Mouse (Mus musculus): ENCODE measurements around the gene Sult2b1. TPM values are rescaled to one million over a fixed set of nuclear protein-coding genes. Genes with fewer than 3 reads are reported as not detected.

The Sult2b1 gene
- polyA plus RNA-seq, 2 experiments: 0.35 to 0.43 TPM

DNA sequence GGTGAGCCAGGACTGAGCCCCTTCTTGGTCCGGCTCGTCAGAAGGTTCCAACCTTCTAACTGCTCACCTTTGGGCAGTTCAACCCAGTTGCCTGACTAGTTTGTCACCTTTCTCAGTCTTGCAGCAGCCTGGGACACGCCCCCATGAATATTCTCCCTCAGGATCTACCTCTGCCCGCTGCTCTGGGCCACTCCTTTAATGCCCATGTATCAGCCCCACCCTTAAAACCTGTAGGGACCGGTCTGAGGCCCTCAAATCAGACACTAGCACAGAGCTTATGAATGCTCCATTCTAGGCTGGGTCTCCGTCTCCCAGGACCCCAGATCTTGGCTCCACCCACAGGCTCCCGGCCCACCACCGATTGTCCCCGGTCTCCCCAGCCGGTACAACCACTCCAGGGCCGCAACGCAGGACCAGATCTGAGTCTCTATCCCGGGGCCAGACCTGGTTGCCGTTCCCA is 69.8 kb downstream of the Sult2b1 start:
- TF ChIP-seq CTCF (IDR thresholded peaks at IDR 0.05; ENCODE audit: low read depth) (no peak), EP300 (IDR thresholded peaks at IDR 0.05; ENCODE audit: low read depth) (no peak)
- Histone ChIP-seq H3K9ac (replicated peaks) (peak overlapping the region; percentile 56; the same call in 1 of the 2 replicates), H3K9me3 (ENCODE audit: control insufficient read depth, low read length) (no peaks in the 10 kb centered on the region), H3K27ac (peak overlapping the region; percentile 5), H3K4me3 (ENCODE audit: insufficient read depth in 1 of 2, low read depth in 2 of 2, low read length in 2 of 2) (peak overlapping the region; percentile 66 to 90), H3K27me3 (ENCODE audit: control insufficient read depth, insufficient read depth, low read length) (no peaks in the 10 kb centered on the region), H3K36me3 (replicated peaks; ENCODE audit: control insufficient read depth, insufficient read depth, low read depth) (peaks cover 21% of the 10 kb centered on the region), H3K4me1 (replicated peaks; ENCODE audit: control insufficient read depth in 2 of 2, insufficient read depth in 2 of 2, low read length in 1 of 2) (peaks cover 21 to 23% of the 10 kb centered on the region in 2 experiments), H3K4me2 (ENCODE audit: low read depth) (peak overlapping the region; percentile 81)
- DNase-seq (ENCODE audit: low read depth in 3 of 3, low spot score in 3 of 3) (peak in 2 of 3 experiments; percentile 52 to 66), ATAC-seq (ENCODE audit: insufficient read depth) (peak; percentile 57)
- WGBS (ENCODE audit: insufficient replicate concordance): 11% methylated on average over 14 of the region's 14 CpGs

DNA sequence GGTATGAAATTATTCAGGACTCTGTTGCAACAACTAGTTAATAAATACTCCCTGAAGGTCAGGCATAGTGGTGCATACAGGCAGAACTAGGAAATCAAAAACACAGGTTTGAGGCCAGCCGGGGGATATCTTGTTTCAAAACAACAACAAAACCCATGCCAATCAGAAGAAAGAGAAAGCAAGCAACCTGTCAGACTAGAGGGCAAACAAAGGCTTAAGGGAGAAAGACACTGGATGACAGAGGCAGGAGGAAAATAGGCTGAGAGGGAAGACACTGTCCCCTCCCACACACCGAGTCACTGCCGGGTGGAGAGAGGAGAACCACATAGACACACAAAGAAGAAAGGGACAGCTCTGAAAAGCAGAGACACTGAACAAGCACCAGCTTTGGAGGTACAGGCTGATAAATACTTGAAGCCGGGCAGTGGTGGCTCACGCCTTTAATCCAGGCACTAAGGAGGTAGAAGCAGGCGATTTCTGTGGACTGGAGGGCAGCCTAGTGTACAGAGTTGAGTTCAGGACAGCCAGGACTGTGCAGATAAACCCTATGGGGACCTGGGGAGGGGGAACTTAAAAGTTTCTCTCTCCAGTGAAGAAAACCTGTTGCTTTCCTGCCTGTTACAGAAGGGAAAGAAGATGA is 70.5 kb downstream of the Sult2b1 start:
- TF ChIP-seq CTCF (IDR thresholded peaks at IDR 0.05; ENCODE audit: low read depth) (no peak), EP300 (IDR thresholded peaks at IDR 0.05; ENCODE audit: low read depth) (no peak)
- no peaks in the 10 kb centered on the region for H3K9me3 ChIP-seq (ENCODE audit: control insufficient read depth, low read length)
- ATAC-seq (ENCODE audit: insufficient read depth) (no peak), DNase-seq (ENCODE audit: low read depth in 3 of 3, low spot score in 3 of 3) (no peak)
- peaks cover 14% of the 10 kb centered on the region for H3K36me3 ChIP-seq (replicated peaks; ENCODE audit: control insufficient read depth, insufficient read depth, low read depth)
- WGBS (ENCODE audit: insufficient replicate concordance): 77% methylated on average over 6 of the region's 6 CpGs
- H3K27me3 ChIP-seq (ENCODE audit: control insufficient read depth, insufficient read depth, low read length): no peaks in the 10 kb centered on the region
- no peak overlapping the region; the same call in 1 of the 2 replicates for H3K9ac ChIP-seq (replicated peaks)
- H3K4me2 ChIP-seq (ENCODE audit: low read depth): peak overlapping the region; percentile 81
- peak overlapping the region in 1 of 2 experiments; percentile 90; a peak in 1 of 4 replicates for H3K4me3 ChIP-seq (ENCODE audit: insufficient read depth in 1 of 2, low read depth in 2 of 2, low read length in 2 of 2)
- H3K27ac ChIP-seq: no peak overlapping the region
- H3K4me1 ChIP-seq (replicated peaks; ENCODE audit: control insufficient read depth in 2 of 2, insufficient read depth in 2 of 2, low read length in 1 of 2): peaks cover 18 to 21% of the 10 kb centered on the region in 2 experiments

GRCm38 (mm10) chr7:45713396-45713795 is 71.1 kb downstream of the Sult2b1 start:
- H3K27ac ChIP-seq: no peak overlapping the region
- no peak overlapping the region for H3K4me3 ChIP-seq (ENCODE audit: insufficient read depth in 1 of 2, low read depth in 2 of 2, low read length in 2 of 2)
- no peak for TF ChIP-seq EP300 (IDR thresholded peaks at IDR 0.05; ENCODE audit: low read depth)
- H3K4me2 ChIP-seq (ENCODE audit: low read depth): no peak overlapping the region
- H3K4me1 ChIP-seq (replicated peaks; ENCODE audit: control insufficient read depth in 2 of 2, insufficient read depth in 2 of 2, low read length in 1 of 2): peaks cover 18 to 20% of the 10 kb centered on the region in 2 experiments
- 88% methylated on average over 16 of the region's 16 CpGs for WGBS (ENCODE audit: insufficient replicate concordance)
- no peak overlapping the region for H3K9ac ChIP-seq (replicated peaks)
- DNase-seq (ENCODE audit: low read depth in 3 of 3, low spot score in 3 of 3) (no peak), ATAC-seq (ENCODE audit: insufficient read depth) (no peak)
- peaks cover 12% of the 10 kb centered on the region for H3K36me3 ChIP-seq (replicated peaks; ENCODE audit: control insufficient read depth, insufficient read depth, low read depth)
- no peaks in the 10 kb centered on the region for H3K27me3 ChIP-seq (ENCODE audit: control insufficient read depth, insufficient read depth, low read length)
- no peaks in the 10 kb centered on the region for H3K9me3 ChIP-seq (ENCODE audit: control insufficient read depth, low read length)

DNA sequence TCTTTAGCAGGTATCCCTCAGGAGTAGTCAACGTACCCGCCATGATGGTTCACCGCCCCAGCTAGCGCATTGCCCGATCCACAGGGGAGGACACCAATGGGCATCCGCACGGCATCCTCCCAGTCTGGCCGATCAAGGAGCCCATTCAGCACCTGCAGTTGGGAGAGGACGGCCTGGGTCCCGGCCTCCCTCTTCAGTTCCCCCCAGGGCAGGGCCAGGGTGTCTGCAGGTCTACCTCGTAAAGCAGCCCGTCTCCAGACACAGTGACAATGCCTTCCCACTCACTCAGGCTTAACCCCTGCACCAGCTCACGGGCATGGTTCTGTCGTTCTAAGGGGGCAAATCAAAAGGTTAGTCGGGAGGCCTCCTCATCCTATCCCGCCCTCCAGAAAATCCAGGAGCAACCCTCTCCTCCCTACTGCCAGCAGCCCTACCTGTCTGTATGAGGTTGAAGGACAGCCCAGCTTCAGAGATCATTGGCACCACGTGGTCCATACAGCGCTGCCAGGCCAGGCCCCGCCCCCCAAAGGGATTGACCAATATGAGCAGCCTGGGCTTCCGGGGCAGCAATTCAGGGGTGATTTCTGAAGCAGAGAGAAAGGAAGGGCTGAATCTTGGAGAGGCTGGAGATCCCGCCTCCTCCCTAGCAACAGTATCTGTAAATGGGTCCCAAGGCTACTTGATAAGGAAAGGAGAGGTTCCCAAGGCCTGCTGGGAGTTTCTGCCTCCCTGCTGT is 72.3 kb downstream of the Sult2b1 start:
- Histone ChIP-seq H3K36me3 (replicated peaks; ENCODE audit: control insufficient read depth, insufficient read depth, low read depth) (peaks cover 12% of the 10 kb centered on the region), H3K9me3 (ENCODE audit: control insufficient read depth, low read length) (no peaks in the 10 kb centered on the region), H3K27ac (no peak overlapping the region), H3K27me3 (ENCODE audit: control insufficient read depth, insufficient read depth, low read length) (no peaks in the 10 kb centered on the region), H3K4me3 (ENCODE audit: insufficient read depth in 1 of 2, low read depth in 2 of 2, low read length in 2 of 2) (no peak overlapping the region), H3K4me2 (ENCODE audit: low read depth) (no peak overlapping the region), H3K9ac (replicated peaks) (no peak overlapping the region), H3K4me1 (replicated peaks; ENCODE audit: control insufficient read depth in 2 of 2, insufficient read depth in 2 of 2, low read length in 1 of 2) (peaks cover 25 to 31% of the 10 kb centered on the region in 2 experiments)
- no peak for TF ChIP-seq CTCF (IDR thresholded peaks at IDR 0.05; ENCODE audit: low read depth)
- no peak for TF ChIP-seq EP300 (IDR thresholded peaks at IDR 0.05; ENCODE audit: low read depth)
- DNase-seq (ENCODE audit: low read depth in 3 of 3, low spot score in 3 of 3): no peak
- 85% methylated on average over 21 of the region's 21 CpGs for WGBS (ENCODE audit: insufficient replicate concordance)
- ATAC-seq (ENCODE audit: insufficient read depth): no peak
